Mouse (Mus musculus): ENCODE data around the gene Alpk1. TPM values are rescaled to one million over a fixed set of nuclear protein-coding genes. Genes with fewer than 3 reads are reported as not detected.
"Not testable (repeated sequence)": the region's sequence is repeated elsewhere in the genome, so short reads cannot be mapped to it uniquely, and the experiment has no call there.

Gene Alpk1
- polyA plus RNA-seq, 1 experiment from 2014 or later = 0.80 TPM

- H3K9ac ChIP-seq = no peak overlapping the region
- ATAC-seq (ENCODE audit: low FRiP score, low read depth) = no peak
- peaks cover 34% of the 10 kb centered on the region for H3K27me3 ChIP-seq
- peaks cover 16% of the 10 kb centered on the region for H3K4me1 ChIP-seq
- WGBS = 19% methylated on average over 8 of the region's 8 CpGs
- no peak overlapping the region for H3K27ac ChIP-seq
- no peaks in the 10 kb centered on the region for H3K9me3 ChIP-seq
- H3K4me3 ChIP-seq = peak overlapping the region; percentile 64
- peak overlapping the region; percentile 98 for H3K4me2 ChIP-seq (replicated peaks)
- H3K36me3 ChIP-seq = no peaks in the 10 kb centered on the region
Measured at GRCm38 (mm10) chr3:127788919-127789318, 8.6 kb upstream of the Alpk1 start.

- Histone ChIP-seq H3K36me3 (no peaks in the 10 kb centered on the region), H3K27me3 (peaks cover 34% of the 10 kb centered on the region), H3K27ac (no peak overlapping the region), H3K4me2 (replicated peaks) (no peak overlapping the region), H3K9me3 (peaks cover 2% of the 10 kb centered on the region; the same call in 1 of the 2 replicates), H3K9ac (no peak overlapping the region), H3K4me3 (no peak overlapping the region), H3K4me1 (peaks cover 16% of the 10 kb centered on the region)
- 55% methylated on average over 7 of the region's 7 CpGs for WGBS
- no peak for ATAC-seq (ENCODE audit: low FRiP score, low read depth)
Measured at GRCm38 (mm10) chr3:127788038-127788437, 7.7 kb upstream of the Alpk1 start.

GRCm38 (mm10) chr3:127787032-127787431, 6.7 kb upstream of the Alpk1 start:
- no peak overlapping the region for H3K4me2 ChIP-seq (replicated peaks)
- no peak overlapping the region for H3K9ac ChIP-seq
- H3K4me1 ChIP-seq = peaks cover 16% of the 10 kb centered on the region
- H3K27ac ChIP-seq = no peak overlapping the region
- no peaks in the 10 kb centered on the region for H3K36me3 ChIP-seq
- peaks cover 29% of the 10 kb centered on the region for H3K27me3 ChIP-seq
- ATAC-seq (ENCODE audit: low FRiP score, low read depth) = no peak
- no peak overlapping the region for H3K4me3 ChIP-seq
- peaks cover 2% of the 10 kb centered on the region; the same call in 1 of the 2 replicates for H3K9me3 ChIP-seq

- not testable (repeated sequence) for ATAC-seq (ENCODE audit: low FRiP score, low read depth); H3K4me3 ChIP-seq
- 89% methylated on average over 8 of the region's 8 CpGs for WGBS
Measured at GRCm38 (mm10) chr3:127783680-127784079, 3.4 kb upstream of the Alpk1 start.

GRCm38 (mm10) chr3:127782921-127783320, 2.6 kb upstream of the Alpk1 start:
- H3K9ac ChIP-seq = no peak overlapping the region
- no peak overlapping the region for H3K4me2 ChIP-seq (replicated peaks)
- no peak overlapping the region for H3K4me3 ChIP-seq
- no peak for ATAC-seq (ENCODE audit: low FRiP score, low read depth)
- H3K27me3 ChIP-seq = peaks cover 6% of the 10 kb centered on the region
- no peak overlapping the region for H3K27ac ChIP-seq
- 85% methylated on average over 6 of the region's 6 CpGs for WGBS
- H3K9me3 ChIP-seq = peaks cover 2% of the 10 kb centered on the region; the same call in 1 of the 2 replicates
- no peaks in the 10 kb centered on the region for H3K4me1 ChIP-seq
- H3K36me3 ChIP-seq = no peaks in the 10 kb centered on the region

More at GRCm38 (mm10) chr3:127783680-127784079, 3.4 kb upstream of the Alpk1 start:
- H3K4me1 ChIP-seq; H3K36me3 ChIP-seq; H3K9ac ChIP-seq; H3K27ac ChIP-seq; H3K4me2 ChIP-seq (replicated peaks); H3K9me3 ChIP-seq: not testable (repeated sequence)
- peaks cover 14% of the 10 kb centered on the region for H3K27me3 ChIP-seq

GRCm38 (mm10) chr3:127780921-127781320, 594 bp upstream of the Alpk1 start:
- no peak overlapping the region for H3K27ac ChIP-seq
- H3K4me2 ChIP-seq (replicated peaks) = no peak overlapping the region
- 89% methylated on average over 9 of the region's 9 CpGs for WGBS
- H3K36me3 ChIP-seq = no peaks in the 10 kb centered on the region
- no peak overlapping the region for H3K4me3 ChIP-seq
- ATAC-seq (ENCODE audit: low FRiP score, low read depth) = no peak
- no peak overlapping the region for H3K9ac ChIP-seq
- peaks cover 2% of the 10 kb centered on the region; the same call in 1 of the 2 replicates for H3K9me3 ChIP-seq
- H3K27me3 ChIP-seq = no peaks in the 10 kb centered on the region
- no peaks in the 10 kb centered on the region for H3K4me1 ChIP-seq

- H3K9me3 ChIP-seq = no peaks in the 10 kb centered on the region
- no peaks in the 10 kb centered on the region for H3K36me3 ChIP-seq
- H3K4me1 ChIP-seq = no peaks in the 10 kb centered on the region
- no peak overlapping the region for H3K9ac ChIP-seq
- H3K4me2 ChIP-seq (replicated peaks) = no peak overlapping the region
- peaks cover 5% of the 10 kb centered on the region; the same call in 1 of the 2 replicates for H3K27me3 ChIP-seq
- H3K4me3 ChIP-seq = no peak overlapping the region
- no peak for ATAC-seq (ENCODE audit: low FRiP score, low read depth)
- H3K27ac ChIP-seq = no peak overlapping the region
- WGBS = 82% methylated on average over 11 of the region's 11 CpGs
Measured at GRCm38 (mm10) chr3:127769146-127769545, 11.2 kb downstream of the Alpk1 start.

GRCm38 (mm10) chr3:127765971-127766370, 14.4 kb downstream of the Alpk1 start:
- Histone ChIP-seq H3K4me1 (no peaks in the 10 kb centered on the region), H3K4me3 (no peak overlapping the region), H3K27me3 (peaks cover 25% of the 10 kb centered on the region), H3K27ac (no peak overlapping the region), H3K4me2 (replicated peaks) (no peak overlapping the region), H3K9ac (no peak overlapping the region), H3K9me3 (no peaks in the 10 kb centered on the region), H3K36me3 (no peaks in the 10 kb centered on the region)
- ATAC-seq (ENCODE audit: low FRiP score, low read depth) = no peak
- 73% methylated on average over 3 of the region's 3 CpGs for WGBS

- Histone ChIP-seq H3K36me3 (no peaks in the 10 kb centered on the region), H3K4me2 (replicated peaks) (no peak overlapping the region), H3K27me3 (peaks cover 36% of the 10 kb centered on the region), H3K27ac (no peak overlapping the region), H3K9ac (no peak overlapping the region), H3K4me3 (no peak overlapping the region), H3K9me3 (no peaks in the 10 kb centered on the region), H3K4me1 (no peaks in the 10 kb centered on the region)
- no peak for ATAC-seq (ENCODE audit: low FRiP score, low read depth)
- 60% methylated on average over 5 of the region's 5 CpGs for WGBS
Measured at GRCm38 (mm10) chr3:127764541-127764940, 15.8 kb downstream of the Alpk1 start.

- Histone ChIP-seq H3K4me3 (no peak overlapping the region), H3K27me3 (peaks cover 47% of the 10 kb centered on the region), H3K4me1 (no peaks in the 10 kb centered on the region), H3K9ac (no peak overlapping the region), H3K9me3 (no peaks in the 10 kb centered on the region), H3K36me3 (no peaks in the 10 kb centered on the region), H3K27ac (no peak overlapping the region), H3K4me2 (replicated peaks) (no peak overlapping the region)
- no peak for ATAC-seq (ENCODE audit: low FRiP score, low read depth)
- whole genome bisulfite sequencing = 27% methylated on average over 7 of the region's 7 CpGs
Measured at GRCm38 (mm10) chr3:127763076-127763612, 17.2 kb downstream of the Alpk1 start.

GRCm38 (mm10) chr3:127762403-127762802, 17.9 kb downstream of the Alpk1 start:
- peaks cover 54% of the 10 kb centered on the region for H3K27me3 ChIP-seq
- H3K4me1 ChIP-seq = no peaks in the 10 kb centered on the region
- H3K27ac ChIP-seq = no peak overlapping the region
- no peaks in the 10 kb centered on the region for H3K36me3 ChIP-seq
- 54% methylated on average over 8 of the region's 8 CpGs for WGBS
- no peak overlapping the region for H3K4me2 ChIP-seq (replicated peaks)
- ATAC-seq (ENCODE audit: low FRiP score, low read depth) = no peak
- H3K4me3 ChIP-seq = no peak overlapping the region
- no peaks in the 10 kb centered on the region for H3K9me3 ChIP-seq
- no peak overlapping the region for H3K9ac ChIP-seq

GRCm38 (mm10) chr3:127759212-127759611, 21.1 kb downstream of the Alpk1 start:
- no peak for ATAC-seq (ENCODE audit: low FRiP score, low read depth)
- H3K4me3 ChIP-seq = no peak overlapping the region
- 18% methylated on average over 8 of the region's 8 CpGs for WGBS
- peaks cover 81% of the 10 kb centered on the region for H3K27me3 ChIP-seq
- H3K9ac ChIP-seq = no peak overlapping the region
- no peaks in the 10 kb centered on the region for H3K9me3 ChIP-seq
- H3K4me1 ChIP-seq = no peaks in the 10 kb centered on the region
- no peak overlapping the region for H3K4me2 ChIP-seq (replicated peaks)
- no peak overlapping the region for H3K27ac ChIP-seq
- H3K36me3 ChIP-seq = no peaks in the 10 kb centered on the region

GRCm38 (mm10) chr3:127758806-127759205, 21.5 kb downstream of the Alpk1 start:
- peaks cover 82% of the 10 kb centered on the region for H3K27me3 ChIP-seq

More at GRCm38 (mm10) chr3:127758806-127759205, 21.5 kb downstream of the Alpk1 start:
- no peaks in the 10 kb centered on the region for H3K4me1 ChIP-seq
- H3K9me3 ChIP-seq = no peaks in the 10 kb centered on the region
- 68% methylated on average over 4 of the region's 4 CpGs for WGBS
- no peaks in the 10 kb centered on the region for H3K36me3 ChIP-seq
- H3K4me2 ChIP-seq (replicated peaks) = no peak overlapping the region
- no peak overlapping the region for H3K27ac ChIP-seq
- H3K9ac ChIP-seq = no peak overlapping the region
- no peak for ATAC-seq (ENCODE audit: low FRiP score, low read depth)
- no peak overlapping the region for H3K4me3 ChIP-seq
